Mouse (Mus musculus): Measurements from ENCODE around the gene Evx2.

DNA sequence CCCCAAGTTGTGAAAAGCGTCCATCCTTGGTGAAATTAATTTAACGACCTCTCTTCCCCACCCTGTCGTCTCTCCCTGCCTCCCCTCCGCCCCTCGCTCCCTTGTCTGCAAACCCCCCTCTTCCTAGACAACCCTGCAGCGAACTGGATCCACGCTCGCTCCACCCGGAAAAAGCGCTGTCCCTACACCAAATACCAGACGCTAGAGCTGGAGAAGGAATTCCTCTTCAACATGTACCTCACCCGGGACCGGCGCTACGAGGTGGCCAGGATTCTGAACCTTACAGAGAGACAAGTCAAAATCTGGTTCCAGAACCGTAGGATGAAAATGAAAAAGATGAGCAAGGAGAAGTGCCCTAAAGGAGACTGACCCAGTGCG, 39.7 kb upstream of the Evx2 start:
- TF ChIP-seq ZC3H11A (IDR thresholded peaks at IDR 0.05; ENCODE audit: low read depth, low read length), result no peak
- TF ChIP-seq CTCF (IDR thresholded peaks at IDR 0.05 in 2 of 3, conservative IDR thresholded peaks at IDR 0.05 in 1 of 3; ENCODE audit: control insufficient read depth in 1 of 3, insufficient read depth in 1 of 3, low read depth in 2 of 3, low read length in 3 of 3, poor library complexity in 1 of 3, severe bottlenecking in 1 of 3), result no peak
- TF ChIP-seq BHLHE40 (IDR thresholded peaks at IDR 0.05; ENCODE audit: borderline replicate concordance, low read depth, low read length), result no peak
- no peak for TF ChIP-seq RCOR1 (IDR thresholded peaks at IDR 0.05; ENCODE audit: low read depth, low read length)
- TF ChIP-seq JUND (IDR thresholded peaks at IDR 0.05; ENCODE audit: low read depth, low read length), result no peak
- TF ChIP-seq ETS1 (IDR thresholded peaks at IDR 0.05; ENCODE audit: low read depth, low read length), result no peak
- TF ChIP-seq GATA1 (IDR thresholded peaks at IDR 0.05; ENCODE audit: low read depth, low read length), result no peak
- no peak for TF ChIP-seq EP300 (IDR thresholded peaks at IDR 0.05; ENCODE audit: low read depth in 1 of 2, low read length in 2 of 2)
- TF ChIP-seq POLR2A (IDR thresholded peaks at IDR 0.05; ENCODE audit: control insufficient read depth in 1 of 2, insufficient read depth in 1 of 2, low read depth in 1 of 2, low read length in 2 of 2, poor library complexity in 1 of 2), result no peak
- no peak for TF ChIP-seq MEF2A (IDR thresholded peaks at IDR 0.05; ENCODE audit: extremely low read depth, insufficient replicate concordance, low read depth, low read length, poor library complexity, severe bottlenecking)
- TF ChIP-seq TBP (IDR thresholded peaks at IDR 0.05; ENCODE audit: low read depth, low read length), result no peak
- no peak for TF ChIP-seq NELFE (IDR thresholded peaks at IDR 0.05; ENCODE audit: low read depth, low read length)
- TF ChIP-seq ZMIZ1 (IDR thresholded peaks at IDR 0.05; ENCODE audit: low read depth, low read length), result no peak
